Mouse (Mus musculus): ENCODE results near the gene Cryaa. TPM values are rescaled to one million over a fixed set of nuclear protein-coding genes. Genes with fewer than 3 reads are reported as not detected.
A peak's percentile ranks its signal among the peaks of the same experiment; 100 is the strongest.

Gene Cryaa
- total and polyA plus RNA-seq, 3 experiments = not detected

- TF ChIP-seq E2F4 (IDR thresholded peaks at IDR 0.05; ENCODE audit: borderline replicate concordance, low read depth, low read length) = no peak
- TF ChIP-seq CTCF (IDR thresholded peaks at IDR 0.05 in 2 of 3, conservative IDR thresholded peaks at IDR 0.05 in 1 of 3; ENCODE audit: control insufficient read depth in 1 of 3, insufficient read depth in 1 of 3, low read depth in 2 of 3, low read length in 3 of 3, poor library complexity in 1 of 3, severe bottlenecking in 1 of 3) = peak in 1 of 3 experiments; percentile 6; a peak in 1 of 6 replicates
- no peak for TF ChIP-seq ZNF384 (IDR thresholded peaks at IDR 0.05; ENCODE audit: low read depth, low read length)
- no peak for TF ChIP-seq ZKSCAN1 (IDR thresholded peaks at IDR 0.05; ENCODE audit: low read depth, low read length)
- peak; percentile 0; the same call in 1 of the 2 replicates for TF ChIP-seq RAD21 (IDR thresholded peaks at IDR 0.05; ENCODE audit: low read depth, low read length)
- Histone ChIP-seq H3K9me3 (replicated peaks; ENCODE audit: insufficient read depth, low read length) (no peaks in the 10 kb centered on the region), H3K9ac (ENCODE audit: control insufficient read depth, low read depth, low read length, poor library complexity, severe bottlenecking) (no peak overlapping the region), H3K4me3 (ENCODE audit: control insufficient read depth in 1 of 2, insufficient read depth in 1 of 2, low read depth in 2 of 2, low read length in 2 of 2) (no peak overlapping the region), H3K27ac (ENCODE audit: control insufficient read depth, low read depth, low read length) (no peak overlapping the region), H3K79me2 (ENCODE audit: control insufficient read depth, insufficient read depth, low read length, poor library complexity) (no peaks in the 10 kb centered on the region), H3K36me3 (ENCODE audit: control insufficient read depth in 1 of 2, insufficient read depth in 2 of 2, low read length in 2 of 2) (no peaks in the 10 kb centered on the region), H3K4me1 (ENCODE audit: control insufficient read depth in 1 of 2, insufficient read depth in 2 of 2, low read length in 2 of 2) (no peaks in the 10 kb centered on the region), H3K27me3 (ENCODE audit: control insufficient read depth in 1 of 2, insufficient read depth in 2 of 2, low read length in 2 of 2) (peaks cover 0 to 5% of the 10 kb centered on the region in 2 experiments; a peak in 2 of 4 replicates)
- DNase-seq (ENCODE audit: low read depth, low spot score) = no peak
Observed at GRCm38 (mm10) chr17:31728968-31729501, 51.4 kb downstream of the Cryaa start.

GRCm38 (mm10) chr17:31731038-31731437 is 53.4 kb downstream of the Cryaa start:
- Histone ChIP-seq H3K9me3 (replicated peaks; ENCODE audit: insufficient read depth, low read length) (no peaks in the 10 kb centered on the region), H3K4me3 (ENCODE audit: control insufficient read depth in 1 of 2, insufficient read depth in 1 of 2, low read depth in 2 of 2, low read length in 2 of 2) (no peak overlapping the region), H3K27ac (ENCODE audit: control insufficient read depth, low read depth, low read length) (no peak overlapping the region), H3K27me3 (ENCODE audit: control insufficient read depth in 1 of 2, insufficient read depth in 2 of 2, low read length in 2 of 2) (peaks cover 0 to 5% of the 10 kb centered on the region in 2 experiments; a peak in 2 of 4 replicates), H3K4me1 (ENCODE audit: control insufficient read depth in 1 of 2, insufficient read depth in 2 of 2, low read length in 2 of 2) (no peaks in the 10 kb centered on the region), H3K79me2 (ENCODE audit: control insufficient read depth, insufficient read depth, low read length, poor library complexity) (no peaks in the 10 kb centered on the region), H3K9ac (ENCODE audit: control insufficient read depth, low read depth, low read length, poor library complexity, severe bottlenecking) (no peak overlapping the region), H3K36me3 (ENCODE audit: control insufficient read depth in 1 of 2, insufficient read depth in 2 of 2, low read length in 2 of 2) (no peaks in the 10 kb centered on the region)
- no peak for TF ChIP-seq GATA1 (IDR thresholded peaks at IDR 0.05; ENCODE audit: low read depth, low read length)
- no peak for TF ChIP-seq NRF1 (IDR thresholded peaks at IDR 0.05; ENCODE audit: insufficient read depth, low read depth, low read length, poor library complexity, severe bottlenecking)
- TF ChIP-seq POLR2AphosphoS2 (IDR thresholded peaks at IDR 0.05; ENCODE audit: low read length) = no peak
- TF ChIP-seq HCFC1 (IDR thresholded peaks at IDR 0.05; ENCODE audit: low read depth, low read length) = no peak
- TF ChIP-seq SMC3 (IDR thresholded peaks at IDR 0.05; ENCODE audit: low read depth, low read length) = no peak
- no peak for TF ChIP-seq MAFK (IDR thresholded peaks at IDR 0.05; ENCODE audit: borderline replicate concordance, low read depth, low read length)
- no peak for TF ChIP-seq ELF1 (IDR thresholded peaks at IDR 0.05; ENCODE audit: low read depth, low read length)
- no peak for TF ChIP-seq GABPA (IDR thresholded peaks at IDR 0.05; ENCODE audit: low read depth, low read length)
- no peak for TF ChIP-seq MAZ (IDR thresholded peaks at IDR 0.05; ENCODE audit: low read depth, low read length)
- TF ChIP-seq RCOR1 (IDR thresholded peaks at IDR 0.05; ENCODE audit: low read depth, low read length) = no peak
- no peak for TF ChIP-seq MYC (IDR thresholded peaks at IDR 0.05; ENCODE audit: low read depth, low read length)
- DNase-seq (ENCODE audit: low read depth, low spot score) = no peak

Other genes with a start within 250 kb of the Cryaa start
- 104 and 118 TPM in 2 replicates for gene Wdr4, start 157.8 kb upstream of the Cryaa start, total RNA-seq (2012; rRNA removed)
- gene Wdr4, start 157.8 kb upstream of the Cryaa start, polyA plus RNA-seq (2012; ENCODE audit: insufficient read depth in 1 of 2, insufficient read length in 2 of 2, low read depth in 1 of 2, low replicate concordance in 2 of 2, missing spikeins in 1 of 2) = 100 to 1,000 TPM in 1 of 2 experiments, not detected in 1; 109 TPM
- gene Ndufv3, start 157.7 kb upstream of the Cryaa start, total RNA-seq (2012; rRNA removed) = 189 and 198 TPM in 2 replicates
- 1,000 to 10,000 TPM in 1 of 2 experiments, 100 to 1,000 TPM in 1; 158 to 1,046 TPM for gene Ndufv3, start 157.7 kb upstream of the Cryaa start, polyA plus RNA-seq (2012; ENCODE audit: insufficient read depth in 1 of 2, insufficient read length in 2 of 2, low read depth in 1 of 2, low replicate concordance in 2 of 2, missing spikeins in 1 of 2)
- 13.2 and 16.1 TPM in 2 replicates for gene Pknox1, start 113.1 kb upstream of the Cryaa start, total RNA-seq (2012; rRNA removed)
- 10 to 100 TPM; 13.6 to 34.1 TPM for gene Pknox1, start 113.1 kb upstream of the Cryaa start, polyA plus RNA-seq (2012; ENCODE audit: insufficient read depth in 1 of 2, insufficient read length in 2 of 2, low read depth in 1 of 2, low replicate concordance in 2 of 2, missing spikeins in 1 of 2)
- 11.2 and 13.7 TPM in 2 replicates for gene Cbs, start 40.6 kb upstream of the Cryaa start, total RNA-seq (2012; rRNA removed)
- gene Cbs, start 40.6 kb upstream of the Cryaa start, polyA plus RNA-seq (2012; ENCODE audit: insufficient read depth in 1 of 2, insufficient read length in 2 of 2, low read depth in 1 of 2, low replicate concordance in 2 of 2, missing spikeins in 1 of 2) = 10 to 100 TPM in 1 of 2 experiments, not detected in 1; 16.8 TPM
- 211 and 214 TPM in 2 replicates for gene U2af1, start 18.9 kb upstream of the Cryaa start, total RNA-seq (2012; rRNA removed)
- gene U2af1, start 18.9 kb upstream of the Cryaa start, polyA plus RNA-seq (2012; ENCODE audit: insufficient read depth in 1 of 2, insufficient read length in 2 of 2, low read depth in 1 of 2, low replicate concordance in 2 of 2, missing spikeins in 1 of 2) = 100 to 1,000 TPM; 498 to 928 TPM
- gene Sik1, start 178.0 kb downstream of the Cryaa start, total RNA-seq (2012; rRNA removed) = 4.7 and 5.5 TPM in 2 replicates
- gene Sik1, start 178.0 kb downstream of the Cryaa start, polyA plus RNA-seq (2012; ENCODE audit: insufficient read depth in 1 of 2, insufficient read length in 2 of 2, low read depth in 1 of 2, low replicate concordance in 2 of 2, missing spikeins in 1 of 2) = 10 to 100 TPM in 1 of 2 experiments, not detected in 1; 10.4 TPM